Mouse (Mus musculus): ENCODE data around the gene Gjd2. TPM values are rescaled to one million over a fixed set of nuclear protein-coding genes. Genes with fewer than 3 reads are reported as not detected.

Gene Gjd2
- polyA plus RNA-seq, 1 experiment from 2014 or later = 3.4 TPM

- Histone ChIP-seq H3K4me3 (no peak overlapping the region), H3K9ac (replicated peaks) (no peak overlapping the region), H3K36me3 (no peaks in the 10 kb centered on the region), H3K4me2 (replicated peaks) (no peak overlapping the region), H3K27ac (replicated peaks) (no peak overlapping the region), H3K27me3 (no peaks in the 10 kb centered on the region), H3K4me1 (no peaks in the 10 kb centered on the region; the same call in 1 of the 2 replicates), H3K9me3 (no peaks in the 10 kb centered on the region)
- WGBS = 74% methylated on average over 2 of the region's 2 CpGs
- ATAC-seq (replicated peaks) = no peak
These were observed 5.1 kb downstream of the Gjd2 start for GRCm38 (mm10) chr2:114008321-114008720.

- Histone ChIP-seq H3K27me3 (no peaks in the 10 kb centered on the region), H3K27ac (replicated peaks) (no peak overlapping the region), H3K4me2 (replicated peaks) (peak overlapping the region; percentile 15), H3K9ac (replicated peaks) (no peak overlapping the region), H3K36me3 (no peaks in the 10 kb centered on the region), H3K9me3 (no peaks in the 10 kb centered on the region), H3K4me1 (peaks cover 6% of the 10 kb centered on the region), H3K4me3 (no peak overlapping the region)
- 53% methylated on average over 8 of the region's 8 CpGs for WGBS
- peak; percentile 43; the same call in 1 of the 2 replicates for ATAC-seq (replicated peaks)
These were observed 15.9 kb downstream of the Gjd2 start for GRCm38 (mm10) chr2:113997484-113997883.

DNA sequence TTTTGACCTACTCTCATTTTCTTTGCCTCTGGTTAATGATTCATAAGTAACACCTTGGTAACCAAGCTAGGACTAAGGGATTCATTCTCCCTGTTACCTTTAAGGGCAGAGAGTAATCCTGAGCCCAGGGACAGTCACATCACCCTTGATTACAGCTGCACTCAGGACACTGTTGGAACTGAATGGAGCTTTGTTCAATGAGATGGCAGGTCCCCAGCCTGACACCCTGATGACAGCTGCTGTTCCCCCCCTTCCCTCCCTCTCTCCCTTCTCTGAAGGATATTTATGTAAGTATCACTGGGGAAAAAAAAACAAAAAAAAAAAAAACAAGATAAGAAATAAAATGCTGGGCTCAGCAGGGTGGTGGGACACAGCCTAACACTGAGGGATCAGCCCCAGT, 16.5 kb downstream of the Gjd2 start:
- Histone ChIP-seq H3K27me3 (no peaks in the 10 kb centered on the region), H3K4me1 (peaks cover 6% of the 10 kb centered on the region), H3K9me3 (no peaks in the 10 kb centered on the region), H3K36me3 (no peaks in the 10 kb centered on the region), H3K9ac (replicated peaks) (no peak overlapping the region), H3K4me2 (replicated peaks) (no peak overlapping the region), H3K27ac (replicated peaks) (no peak overlapping the region), H3K4me3 (no peak overlapping the region)
- peak; percentile 35; the same call in 1 of the 2 replicates for ATAC-seq (replicated peaks)

DNA sequence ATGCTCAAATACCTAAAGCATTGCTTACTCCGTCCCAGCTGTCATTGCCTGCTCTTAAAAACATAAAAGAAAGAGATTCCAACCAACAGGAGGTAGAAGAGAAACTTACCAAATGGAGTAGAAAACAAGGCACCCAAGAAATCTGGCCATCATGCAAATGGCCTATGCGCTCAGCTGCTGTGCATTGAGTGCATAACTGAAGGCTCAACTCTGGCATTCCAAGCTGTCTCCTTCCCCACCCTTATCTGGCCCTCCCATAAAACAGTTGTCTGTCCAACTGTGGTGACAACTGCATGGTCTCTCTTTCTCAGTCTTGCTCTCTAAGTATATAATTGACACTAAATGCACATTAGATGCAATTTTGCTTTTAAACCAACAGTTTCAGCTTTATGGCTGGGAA, 28.5 kb downstream of the Gjd2 start:
- no peaks in the 10 kb centered on the region for H3K27me3 ChIP-seq
- no peaks in the 10 kb centered on the region for H3K36me3 ChIP-seq
- no peak overlapping the region for H3K9ac ChIP-seq (replicated peaks)
- H3K4me2 ChIP-seq (replicated peaks) = no peak overlapping the region
- no peak overlapping the region for H3K4me3 ChIP-seq
- no peaks in the 10 kb centered on the region for H3K4me1 ChIP-seq
- H3K9me3 ChIP-seq = no peaks in the 10 kb centered on the region
- H3K27ac ChIP-seq (replicated peaks) = no peak overlapping the region
- WGBS = 70% methylated on average over 2 of the region's 2 CpGs
- no peak for ATAC-seq (replicated peaks)

GRCm38 (mm10) chr2:113980664-113981063, 32.8 kb downstream of the Gjd2 start:
- no peak overlapping the region for H3K4me2 ChIP-seq (replicated peaks)
- no peaks in the 10 kb centered on the region for H3K4me1 ChIP-seq
- H3K27ac ChIP-seq (replicated peaks) = no peak overlapping the region
- no peak overlapping the region for H3K4me3 ChIP-seq
- WGBS = 21% methylated on average over 8 of the region's 8 CpGs
- no peaks in the 10 kb centered on the region for H3K27me3 ChIP-seq
- H3K9me3 ChIP-seq = no peaks in the 10 kb centered on the region
- peak; percentile 78 for ATAC-seq (replicated peaks)
- H3K9ac ChIP-seq (replicated peaks) = no peak overlapping the region
- H3K36me3 ChIP-seq = no peaks in the 10 kb centered on the region

DNA sequence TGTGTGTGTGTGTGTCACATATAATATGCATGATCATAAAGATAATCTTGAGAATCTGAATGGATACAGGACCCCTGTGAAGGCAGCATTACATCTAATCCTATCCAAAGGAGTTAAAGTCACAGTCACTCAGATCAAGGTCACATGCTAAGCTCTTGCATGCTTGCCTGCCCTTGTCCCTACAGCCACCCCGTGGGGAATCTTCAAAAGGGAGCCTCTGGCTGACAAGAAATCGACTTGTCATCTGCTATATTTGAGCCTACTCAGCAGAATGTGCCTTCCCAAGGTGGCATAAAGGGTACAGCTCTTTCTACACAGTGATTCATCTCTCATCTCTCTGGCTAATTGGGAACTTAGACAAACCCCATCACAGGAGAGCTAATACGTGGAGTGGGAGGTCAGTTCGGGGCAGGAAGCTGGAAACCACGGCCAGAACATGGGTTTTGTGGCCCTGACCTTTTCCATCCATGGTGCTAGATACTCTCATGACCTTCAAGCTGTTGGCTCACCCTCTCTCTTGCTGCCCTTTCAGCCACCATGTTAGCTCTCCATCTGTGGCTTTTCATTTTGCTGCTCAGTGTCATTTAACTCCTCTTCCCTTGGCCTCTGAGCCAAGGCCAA, 35.2 kb downstream of the Gjd2 start:
- no peaks in the 10 kb centered on the region for H3K4me1 ChIP-seq
- no peak overlapping the region for H3K27ac ChIP-seq (replicated peaks)
- H3K4me2 ChIP-seq (replicated peaks) = no peak overlapping the region
- no peaks in the 10 kb centered on the region for H3K9me3 ChIP-seq
- no peak overlapping the region for H3K4me3 ChIP-seq
- WGBS = 66% methylated on average over 5 of the region's 5 CpGs
- ATAC-seq (replicated peaks) = no peak
- no peak overlapping the region for H3K9ac ChIP-seq (replicated peaks)
- H3K27me3 ChIP-seq = no peaks in the 10 kb centered on the region
- H3K36me3 ChIP-seq = no peaks in the 10 kb centered on the region

DNA sequence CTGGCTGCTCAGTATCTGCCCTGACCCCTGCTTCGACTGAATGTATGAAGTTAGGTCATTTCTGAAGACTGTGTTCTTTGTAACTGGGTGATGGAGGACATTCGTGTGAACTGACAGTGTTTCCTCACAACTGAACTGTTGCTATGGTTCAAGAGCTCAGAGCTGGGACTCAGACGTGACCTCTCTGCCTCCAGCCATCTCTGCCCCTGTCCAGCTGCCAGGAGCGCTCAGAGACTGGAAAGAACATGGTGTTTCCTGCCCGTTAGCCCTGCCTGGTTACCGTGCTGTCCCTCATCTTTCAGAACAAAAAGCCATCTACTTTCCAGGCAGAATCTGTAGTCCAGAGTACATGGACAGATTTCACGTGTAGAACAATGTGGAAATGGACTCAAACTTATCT, 39.5 kb downstream of the Gjd2 start:
- 76% methylated on average over 7 of the region's 7 CpGs for WGBS

DNA sequence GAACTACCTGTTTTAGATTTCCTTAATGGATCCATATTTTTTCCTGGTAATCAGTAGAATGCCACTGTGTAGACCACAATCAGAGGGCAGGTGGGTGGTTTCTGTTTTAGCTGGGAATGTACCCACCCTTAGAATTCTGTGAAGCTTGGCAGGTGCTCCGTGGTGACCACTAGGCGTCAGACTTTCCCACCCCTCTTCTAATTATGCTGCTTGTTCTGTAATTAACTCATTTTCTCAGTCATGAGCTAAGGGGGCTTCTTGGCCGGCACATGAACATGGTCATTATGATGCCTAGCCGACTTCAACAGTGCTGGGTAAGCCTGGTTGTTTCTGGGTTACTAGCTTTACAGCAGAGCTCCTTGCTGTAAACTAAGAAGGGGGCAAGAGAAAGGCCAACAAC, 47.0 kb downstream of the Gjd2 start:
- 6% methylated on average over 4 of the region's 4 CpGs for WGBS
- peak; percentile 63 for ATAC-seq (replicated peaks)
- H3K4me3 ChIP-seq = no peak overlapping the region

More for the DNA sequence above, 39.5 kb downstream of the Gjd2 start:
- Histone ChIP-seq H3K9ac (replicated peaks) (no peak overlapping the region), H3K27me3 (no peaks in the 10 kb centered on the region), H3K27ac (replicated peaks) (no peak overlapping the region), H3K9me3 (no peaks in the 10 kb centered on the region), H3K4me2 (replicated peaks) (no peak overlapping the region), H3K36me3 (no peaks in the 10 kb centered on the region), H3K4me3 (no peak overlapping the region), H3K4me1 (no peaks in the 10 kb centered on the region)
- ATAC-seq (replicated peaks) = no peak

More for the DNA sequence above, 47.0 kb downstream of the Gjd2 start:
- H3K27ac ChIP-seq (replicated peaks) = no peak overlapping the region
- no peak overlapping the region for H3K9ac ChIP-seq (replicated peaks)
- no peak overlapping the region for H3K4me2 ChIP-seq (replicated peaks)
- no peaks in the 10 kb centered on the region for H3K4me1 ChIP-seq
- H3K9me3 ChIP-seq = no peaks in the 10 kb centered on the region
- no peaks in the 10 kb centered on the region for H3K27me3 ChIP-seq
- no peaks in the 10 kb centered on the region for H3K36me3 ChIP-seq

Other genes with a start within 250 kb of the Gjd2 start
- 193 and 207 TPM in 2 replicates for gene Scg5, start 184.5 kb downstream of the Gjd2 start, polyA plus RNA-seq (2015; fragmentation: Nextera tagmentation; extraction: Ambion mirVana)
- 31.3 and 34.2 TPM in 2 replicates for gene Arhgap11a, start 165.0 kb downstream of the Gjd2 start, polyA plus RNA-seq (2015; fragmentation: Nextera tagmentation; extraction: Ambion mirVana)
- gene Actc1, start 39.9 kb upstream of the Gjd2 start, polyA plus RNA-seq (2015; fragmentation: Nextera tagmentation; extraction: Ambion mirVana) = 2.4 and 22.2 TPM in 2 replicates
- 49.9 and 52.1 TPM in 2 replicates for gene Aqr, start 173.4 kb upstream of the Gjd2 start, polyA plus RNA-seq (2015; fragmentation: Nextera tagmentation; extraction: Ambion mirVana)
- gene Zfp770, start 187.8 kb upstream of the Gjd2 start, polyA plus RNA-seq (2015; fragmentation: Nextera tagmentation; extraction: Ambion mirVana) = 5.5 and 5.9 TPM in 2 replicates

Data from forebrain, embryonic 15.5 days (tissue).